13 mouse cellular contexts compared by ENCODE assay signal in genomic region chr4:141869436-141870215, GRCm38 (mm10). TPM values are rescaled to one million over a fixed set of nuclear protein-coding genes. Genes with fewer than 3 reads are reported as not detected.
A peak's percentile ranks its signal among the peaks of the same experiment; 100 is the strongest.
DNase-seq lines count a peak whose midpoint lies in the region; ATAC-seq and TF ChIP-seq lines count a peak whose summit lies in the region.
"Had no signal": no experiment of that assay in that cellular context is flagged by ENCODE, and none has a peak within 500 bp of the region (broad histone marks: within the 10 kb centered on the region; RNA-seq: fewer than 3 reads in every experiment).

No protein-coding gene starts in this region.

- no peak for DNase-seq in forebrain, embryonic 11.5 days (ENCODE audit: low spot score)
- DNase-seq in left cerebral cortex, adult 2 months (ENCODE audit: extremely low spot score in 1 of 2, low spot score in 2 of 2) = peak in 1 of 2 experiments; percentile 29
- DNase-seq in left cerebral cortex, postnatal 14 days (ENCODE audit: low spot score in 2 of 2) = no peak
- DNase-seq in CH12.LX (ENCODE audit: extremely low read depth) = peak; percentile 44
- peak; percentile 67 for DNase-seq in lung, postnatal 0 days (ENCODE audit: low spot score)
- no peak for DNase-seq in thymus, postnatal 10 days (ENCODE audit: low spot score in 2 of 2)
- DNase-seq in left cerebral cortex, postnatal 36 days (ENCODE audit: low spot score in 2 of 2) = no peak
- DNase-seq: kidney, adult 18-20 months; midbrain, embryonic 14.5 days; retina, postnatal 1 day; thymus, postnatal 14 days had no signal

- intact Hi-C loops in left cerebral cortex, adult 2 months (cut with DNase I) = loop anchor here (5.0 kb wide), 1 partner anchor 332 kb away; the partner anchor contains the start of gene Spen
- intact Hi-C loops in left cerebral cortex, postnatal 14 days (cut with DNase I) = loop anchor here (5.0 kb wide), 1 partner anchor 88 kb away; no protein-coding TSS in a partner anchor
- intact Hi-C loops in left cerebral cortex, postnatal 36 days (cut with DNase I) = no loop called here

- no peak overlapping the region for H3K4me2 ChIP-seq in forebrain, embryonic 12.5 days
- H3K4me2 ChIP-seq in forebrain, embryonic 11.5 days (ENCODE audit: low read depth, low read length, severe bottlenecking) = no peak overlapping the region
- no peak overlapping the region for H3K4me2 ChIP-seq in CH12.LX (ENCODE audit: insufficient read depth, low read depth, poor library complexity, severe bottlenecking)
- no peak overlapping the region for H3K4me2 ChIP-seq in lung, postnatal 0 days (replicated peaks; ENCODE audit: low read depth, low read length)

- H3K4me3 ChIP-seq in forebrain, embryonic 12.5 days (replicated peaks) = no peak overlapping the region
- H3K4me3 ChIP-seq in forebrain, embryonic 11.5 days (ENCODE audit: low read depth, low read length) = no peak overlapping the region
- H3K4me3 ChIP-seq in left cerebral cortex, adult 2 months = peak overlapping the region; percentile 86
- H3K4me3 ChIP-seq in CH12.LX (replicated peaks in 1 of 3; ENCODE audit: low read depth in 2 of 3, low read length in 2 of 3, poor library complexity in 1 of 3) = no peak overlapping the region
- H3K4me3 ChIP-seq in lung, postnatal 0 days (ENCODE audit: low read depth, low read length) = no peak overlapping the region

- H3K4me1 ChIP-seq in forebrain, embryonic 12.5 days = peaks cover 69% of the 10 kb centered on the region
- H3K4me1 ChIP-seq in forebrain, embryonic 11.5 days (replicated peaks; ENCODE audit: control insufficient read depth, insufficient read depth, low read length) = peaks cover 3% of the 10 kb centered on the region; the same call in 1 of the 2 replicates
- H3K4me1 ChIP-seq in CH12.LX (ENCODE audit: control insufficient read depth in 1 of 2, insufficient read depth in 2 of 2) = peaks cover 29 to 83% of the 10 kb centered on the region in 2 experiments
- peaks cover 37% of the 10 kb centered on the region for H3K4me1 ChIP-seq in lung, postnatal 0 days (ENCODE audit: insufficient read depth, low read depth, low read length)

- peak; percentile 81 for TF ChIP-seq EP300 in CH12.LX (IDR thresholded peaks at IDR 0.05; ENCODE audit: low read length)
- TF ChIP-seq EP300 in lung, postnatal 0 days (IDR thresholded peaks at IDR 0.05) = no peak

- TF ChIP-seq RAD21 in CH12.LX (IDR thresholded peaks at IDR 0.05; ENCODE audit: low read depth, low read length) = no peak

- WGBS in forebrain, embryonic 12.5 days = 90% methylated on average over 5 of the region's 5 CpGs
- 83% methylated on average over 5 of the region's 5 CpGs for WGBS in forebrain, embryonic 11.5 days
- 56% methylated on average over 5 of the region's 5 CpGs for WGBS in lung, postnatal 0 days

- H3K27me3 ChIP-seq in forebrain, embryonic 12.5 days = peaks cover 5% of the 10 kb centered on the region; the same call in 1 of the 2 replicates
- no peaks in the 10 kb centered on the region for H3K27me3 ChIP-seq in forebrain, embryonic 11.5 days (ENCODE audit: control insufficient read depth, insufficient read depth, low read length)
- H3K27me3 ChIP-seq in CH12.LX (replicated peaks) = no peaks in the 10 kb centered on the region
- no peaks in the 10 kb centered on the region for H3K27me3 ChIP-seq in lung, postnatal 0 days (replicated peaks; ENCODE audit: insufficient read depth, low read length)

- in situ Hi-C loops in CH12.LX (cut with MboI; ENCODE audit: low pct_ligation_motif_present, low pct_unique_long_range_greater_than_20kb, low sequenced_read_pairs) = loop anchor here (10.0 kb wide), 1 partner anchor 205 kb away; no protein-coding TSS in a partner anchor

- H3K9ac ChIP-seq in forebrain, embryonic 12.5 days = no peak overlapping the region
- H3K9ac ChIP-seq in forebrain, embryonic 11.5 days (ENCODE audit: low read length) = no peak overlapping the region
- no peak overlapping the region for H3K9ac ChIP-seq in CH12.LX (ENCODE audit: insufficient read depth, low read depth)
- no peak overlapping the region for H3K9ac ChIP-seq in lung, postnatal 0 days (replicated peaks; ENCODE audit: low read depth)

- no peaks in the 10 kb centered on the region for H3K9me3 ChIP-seq in forebrain, embryonic 12.5 days
- H3K9me3 ChIP-seq in forebrain, embryonic 11.5 days (ENCODE audit: control insufficient read depth, low read length) = no peaks in the 10 kb centered on the region
- H3K9me3 ChIP-seq in CH12.LX (replicated peaks; ENCODE audit: low read length) = peaks cover 4% of the 10 kb centered on the region
- no peaks in the 10 kb centered on the region for H3K9me3 ChIP-seq in lung, postnatal 0 days (ENCODE audit: low read length)

- dilution Hi-C loops in CH12.LX (cut with MboI; ENCODE audit: extremely low pct_ligation_motif_present, extremely low pct_unique_long_range_greater_than_20kb, low sequenced_read_pairs) = no loop called here

- no peak for TF ChIP-seq CTCF in left cerebral cortex, adult 2 months (IDR thresholded peaks at IDR 0.05)
- no peak for TF ChIP-seq CTCF in CH12.LX (conservative IDR thresholded peaks at IDR 0.05 in 1 of 2, IDR thresholded peaks at IDR 0.05 in 1 of 2; ENCODE audit: low read depth in 2 of 2, low read length in 2 of 2)
- no peak for TF ChIP-seq CTCF in lung, postnatal 0 days (IDR thresholded peaks at IDR 0.05)

- no peaks in the 10 kb centered on the region; the same call in 1 of the 2 replicates for H3K36me3 ChIP-seq in forebrain, embryonic 12.5 days (replicated peaks)
- H3K36me3 ChIP-seq in forebrain, embryonic 11.5 days (ENCODE audit: control insufficient read depth, insufficient read depth, low read length) = no peaks in the 10 kb centered on the region
- H3K36me3 ChIP-seq in CH12.LX (replicated peaks in 1 of 2; ENCODE audit: control insufficient read depth in 1 of 2, insufficient read depth in 1 of 2, low read length in 1 of 2) = peaks cover 8 to 75% of the 10 kb centered on the region in 2 experiments
- no peaks in the 10 kb centered on the region for H3K36me3 ChIP-seq in lung, postnatal 0 days (ENCODE audit: insufficient read depth, low read length)

- H3K79me2 ChIP-seq in CH12.LX (replicated peaks; ENCODE audit: control insufficient read depth, extremely low read depth, insufficient read depth, poor library complexity, severe bottlenecking) = peaks cover 17% of the 10 kb centered on the region

- peak overlapping the region; percentile 26; the same call in 1 of the 2 replicates for H3K27ac ChIP-seq in forebrain, embryonic 12.5 days
- no peak overlapping the region for H3K27ac ChIP-seq in forebrain, embryonic 11.5 days (ENCODE audit: low read depth, low read length)
- peak overlapping the region; percentile 86 for H3K27ac ChIP-seq in left cerebral cortex, adult 2 months
- no peak overlapping the region for H3K27ac ChIP-seq in CH12.LX (ENCODE audit: insufficient read depth, low read depth)
- H3K27ac ChIP-seq in lung, postnatal 0 days (ENCODE audit: low read length) = no peak overlapping the region; the same call in 1 of the 2 replicates

- no peak for ATAC-seq in forebrain, embryonic 12.5 days (ENCODE audit: low FRiP score)
- ATAC-seq in forebrain, embryonic 11.5 days (replicated peaks; ENCODE audit: low FRiP score) = no peak
- ATAC-seq in lung, postnatal 0 days = peak; percentile 5

- no peak for TF ChIP-seq POLR2A in CH12.LX (IDR thresholded peaks at IDR 0.05; ENCODE audit: low read depth, low read length)

TF ChIP-seq in CH12.LX, 34 proteins besides CTCF, POLR2A, EP300 and RAD21 (continues in another document):
- peak; percentile 81 for TF ChIP-seq IRF4 (IDR thresholded peaks at IDR 0.05; ENCODE audit: low read depth, low read length)
- TF ChIP-seq RCOR1 (conservative IDR thresholded peaks at IDR 0.05; ENCODE audit: low read depth, low read length) = no peak
- no peak for TF ChIP-seq SIN3A (IDR thresholded peaks at IDR 0.05; ENCODE audit: low read length)
- TF ChIP-seq USF1 (IDR thresholded peaks at IDR 0.05; ENCODE audit: low read depth, low read length) = no peak
- no peak for TF ChIP-seq SMC3 (IDR thresholded peaks at IDR 0.05; ENCODE audit: low read depth, low read length)
- no peak for TF ChIP-seq MAX (IDR thresholded peaks at IDR 0.05; ENCODE audit: low read length)
- no peak for TF ChIP-seq PAX5 (IDR thresholded peaks at IDR 0.05; ENCODE audit: low read length)
- no peak for TF ChIP-seq ZMIZ1 (IDR thresholded peaks at IDR 0.05; ENCODE audit: low read depth, low read length)
- TF ChIP-seq UBTF (IDR thresholded peaks at IDR 0.05; ENCODE audit: low read depth, low read length) = no peak
- no peak for TF ChIP-seq ZKSCAN1 (IDR thresholded peaks at IDR 0.05; ENCODE audit: borderline replicate concordance, low read depth, low read length)

RNA-seq across cellular contexts. Expression of gene Efhd2, which starts 5.1 kb away (rescaled TPM):
- polyA plus RNA-seq in forebrain, embryonic 12.5 days (2016; fragmentation: Nextera tagmentation; extraction: Ambion mirVana) = 75.3 and 90.6 TPM in 2 replicates
- 43.4 and 45.3 TPM in 2 replicates for polyA plus RNA-seq in forebrain, embryonic 11.5 days (2014; fragmentation: Nextera tagmentation; extraction: Ambion mirVana)
- 100 to 1,000 TPM; 271 to 279 TPM for total RNA-seq in left cerebral cortex, adult 2 months (2021)
- 100 to 1,000 TPM; 103 to 119 TPM for total RNA-seq in left cerebral cortex, postnatal 14 days (2021)
- 43.8 and 51.5 TPM in 2 replicates for total RNA-seq in CH12.LX (2012; rRNA removed)
- total RNA-seq in CH12.LX (2014; rRNA removed) = 34.7 and 44.1 TPM in 2 replicates
- 132 and 143 TPM in 2 replicates for polyA plus RNA-seq in CH12.LX (2012; ENCODE audit: insufficient read length, low read depth)
- polyA plus RNA-seq in lung, postnatal 0 days (2015; fragmentation: Nextera tagmentation; extraction: Ambion mirVana) = 81.6 and 88.4 TPM in 2 replicates
- 100 to 1,000 TPM; 233 to 306 TPM for total RNA-seq in left cerebral cortex, postnatal 36 days (2021)

RNA-seq across cellular contexts. Expression of gene Ctrc, which starts 23.5 kb away (rescaled TPM):
- not detected in 2 replicates for polyA plus RNA-seq in forebrain, embryonic 12.5 days (2016; fragmentation: Nextera tagmentation; extraction: Ambion mirVana)
- not detected in 2 replicates for polyA plus RNA-seq in forebrain, embryonic 11.5 days (2014; fragmentation: Nextera tagmentation; extraction: Ambion mirVana)
- total RNA-seq in left cerebral cortex, adult 2 months (2021) = not detected
- not detected for total RNA-seq in left cerebral cortex, postnatal 14 days (2021)
- total RNA-seq in CH12.LX (2012; rRNA removed) (not detected in 2 replicates), CH12.LX (2014; rRNA removed) (not detected in 2 replicates)
- polyA plus RNA-seq in CH12.LX (2012; ENCODE audit: insufficient read length, low read depth) = not detected in 2 replicates
- not detected in 2 replicates for polyA plus RNA-seq in lung, postnatal 0 days (2015; fragmentation: Nextera tagmentation; extraction: Ambion mirVana)
- total RNA-seq in left cerebral cortex, postnatal 36 days (2021) = not detected
- total RNA-seq: left cerebral cortex, adult 18-20 months had no signal
- polyA plus RNA-seq: midbrain, embryonic 14.5 days had no signal

RNA-seq across cellular contexts. Expression of gene Cela2a, which starts 43.7 kb away (rescaled TPM):
- not detected in 2 replicates for polyA plus RNA-seq in forebrain, embryonic 12.5 days (2016; fragmentation: Nextera tagmentation; extraction: Ambion mirVana)
- not detected in 2 replicates for polyA plus RNA-seq in forebrain, embryonic 11.5 days (2014; fragmentation: Nextera tagmentation; extraction: Ambion mirVana)
- not detected for total RNA-seq in left cerebral cortex, adult 2 months (2021)
- total RNA-seq in left cerebral cortex, postnatal 14 days (2021) = not detected
- total RNA-seq in CH12.LX (2012; rRNA removed) (1.0 and 2.6 TPM in 2 replicates), CH12.LX (2014; rRNA removed) (0.23 and 0.30 TPM in 2 replicates)
- 0.30 and 0.43 TPM in 2 replicates for polyA plus RNA-seq in CH12.LX (2012; ENCODE audit: insufficient read length, low read depth)
- not detected in 2 replicates for polyA plus RNA-seq in lung, postnatal 0 days (2015; fragmentation: Nextera tagmentation; extraction: Ambion mirVana)
- not detected for total RNA-seq in left cerebral cortex, postnatal 36 days (2021)
- total RNA-seq: left cerebral cortex, adult 18-20 months had no signal
- polyA plus RNA-seq: midbrain, embryonic 14.5 days had no signal

Comparison
In these comparisons a context has a peak if more than half of its experiments do, and no peak if none do; other contexts are left out.
1. H3K27ac ChIP-seq: peak in forebrain, embryonic 12.5 days (single experiment) and left cerebral cortex, adult 2 months (single experiment); none in forebrain, embryonic 11.5 days (single experiment), CH12.LX (single experiment) and lung, postnatal 0 days (single experiment).
2. DNase-seq: peak in CH12.LX (single experiment) and lung, postnatal 0 days (single experiment); none in forebrain, embryonic 11.5 days (single experiment), left cerebral cortex, postnatal 14 days (0 of 2), thymus, postnatal 10 days (0 of 2) and left cerebral cortex, postnatal 36 days (0 of 2).